Mouse (Mus musculus) CH12.LX (cell line): ENCODE results near the gene Hist1h3f. TPM values are rescaled to one million over a fixed set of nuclear protein-coding genes. Genes with fewer than 3 reads are reported as not detected.

Experiments used
- DNase-seq: peaks from one replicate; pipeline ENCODE4 v3.0.0-alpha.2; 2013; ENCODE audit errors: extremely low read depth
- H3K27ac ChIP-seq: 2 replicates; pipeline ENCODE4 v1.5.1; 2012; ENCODE audit warnings: low read depth, mild to moderate bottlenecking, control low read depth, moderate library complexity; ENCODE audit not compliant: insufficient read depth
- H3K27me3 ChIP-seq: replicated peaks from 2 replicates; pipeline ENCODE3; 2012; ENCODE audit warnings: inconsistent platforms
- H3K36me3 ChIP-seq, 2 experiments: replicated peaks in 1 of 2; 2 replicates each; pipeline versions ENCODE3 to v1.6.1; 2012; ENCODE audit warnings: inconsistent platforms in 1 of 2, low read length in 1 of 2, mild to moderate bottlenecking in 1 of 2, mixed read lengths in 1 of 2, moderate library complexity in 1 of 2; ENCODE audit not compliant: control insufficient read depth in 1 of 2, insufficient read depth in 1 of 2
- H3K4me1 ChIP-seq, 2 experiments: 2 replicates each; pipeline ENCODE4 v1.6.1; 2012; ENCODE audit warnings: inconsistent platforms in 1 of 2, moderate library complexity in 1 of 2; ENCODE audit not compliant: insufficient read depth in 2 of 2, control insufficient read depth in 1 of 2
- H3K4me2 ChIP-seq: 2 replicates; pipeline ENCODE4 v1.6.1; 2012; ENCODE audit warnings: low read depth, mild to moderate bottlenecking, control low read depth; ENCODE audit not compliant: poor library complexity, insufficient read depth, severe bottlenecking
- H3K4me3 ChIP-seq, 3 experiments: fragments of 150-350 bp in 1 of 3; sonication (generic) in 1 of 3; replicated peaks in 1 of 3; 2 replicates each; pipeline versions ENCODE3 to v1.5.1; 2011 to 2012; ENCODE audit warnings: low read depth in 2 of 3, low read length in 2 of 3, mild to moderate bottlenecking in 2 of 3, moderate library complexity in 2 of 3, control low read depth in 1 of 3, improper control_type of control experiment in 1 of 3, inconsistent platforms in 1 of 3, mixed read lengths in 1 of 3; ENCODE audit not compliant: poor library complexity in 1 of 3
- H3K79me2 ChIP-seq: replicated peaks from 2 replicates; pipeline ENCODE4 v1.6.1; 2012; ENCODE audit warnings: mild to moderate bottlenecking, moderate library complexity; ENCODE audit not compliant: control insufficient read depth, poor library complexity, insufficient read depth, severe bottlenecking; ENCODE audit errors: extremely low read depth
- H3K9ac ChIP-seq: 2 replicates; pipeline ENCODE4 v1.6.1; 2012; ENCODE audit warnings: low read depth, mild to moderate bottlenecking, control low read depth, moderate library complexity; ENCODE audit not compliant: insufficient read depth
- H3K9me3 ChIP-seq: replicated peaks from 2 replicates; pipeline ENCODE3; 2012; ENCODE audit warnings: low read length, inconsistent platforms, mixed read lengths
- CHD1 ChIP-seq: IDR thresholded peaks from 2 replicates; pipeline ENCODE4 v1.6.1; 2012; ENCODE audit warnings: low read depth, low read length, improper control_type of control experiment, inconsistent platforms
- E2F4 ChIP-seq: IDR thresholded peaks from 2 replicates; pipeline ENCODE4 v1.6.1; 2011; ENCODE audit warnings: low read depth, low read length, improper control_type of control experiment; ENCODE audit not compliant: insufficient replicate concordance
- ELF1 ChIP-seq: IDR thresholded peaks from 2 replicates; pipeline ENCODE4 v1.6.1; 2014; ENCODE audit warnings: low read depth, mild to moderate bottlenecking, inconsistent platforms, low read length, improper control_type of control experiment
- ETS1 ChIP-seq: conservative IDR thresholded peaks from 2 replicates; pipeline ENCODE4 v1.6.1; 2012; ENCODE audit warnings: low read depth, mild to moderate bottlenecking, inconsistent platforms, low read length, improper control_type of control experiment, moderate library complexity
- HCFC1 ChIP-seq: IDR thresholded peaks from 2 replicates; pipeline ENCODE4 v1.6.1; 2012; ENCODE audit warnings: low read depth, mild to moderate bottlenecking, inconsistent platforms, low read length, improper control_type of control experiment
- IRF4 ChIP-seq: IDR thresholded peaks from 2 replicates; pipeline ENCODE4 v1.6.1; 2014; ENCODE audit warnings: low read depth, mild to moderate bottlenecking, inconsistent platforms, low read length, improper control_type of control experiment
- KAT2A ChIP-seq: IDR thresholded peaks from 2 replicates; pipeline ENCODE4 v1.6.1; 2012; ENCODE audit warnings: low read length, improper control_type of control experiment, inconsistent platforms; ENCODE audit not compliant: insufficient replicate concordance
- MAFK ChIP-seq: IDR thresholded peaks from 2 replicates; pipeline ENCODE4 v1.6.1; 2011; ENCODE audit warnings: low read length, improper control_type of control experiment; ENCODE audit not compliant: insufficient replicate concordance
- MAZ ChIP-seq: IDR thresholded peaks from 2 replicates; pipeline ENCODE4 v1.6.1; 2012; ENCODE audit warnings: low read depth, mild to moderate bottlenecking, inconsistent platforms, low read length, improper control_type of control experiment, moderate library complexity
- MEF2A ChIP-seq: IDR thresholded peaks from 2 replicates; pipeline ENCODE4 v1.6.1; 2014; ENCODE audit warnings: low read depth, mild to moderate bottlenecking, inconsistent platforms, low read length, improper control_type of control experiment, borderline replicate concordance
- MYC ChIP-seq: IDR thresholded peaks from 2 replicates; pipeline ENCODE4 v1.6.1; 2011; ENCODE audit warnings: low read depth, mild to moderate bottlenecking, improper control_type of control experiment, low read length
- NRF1 ChIP-seq: IDR thresholded peaks from 2 replicates; pipeline ENCODE4 v1.6.1; 2014; ENCODE audit warnings: low read depth, mild to moderate bottlenecking, inconsistent platforms, low read length, improper control_type of control experiment, moderate library complexity
- RAD21 ChIP-seq: IDR thresholded peaks from 2 replicates; pipeline ENCODE4 v1.6.1; 2011; ENCODE audit warnings: low read depth, mild to moderate bottlenecking, low read length, improper control_type of control experiment, moderate library complexity
- SIN3A ChIP-seq: IDR thresholded peaks from 2 replicates; pipeline ENCODE4 v1.6.1; 2012; ENCODE audit warnings: low read length, improper control_type of control experiment, inconsistent platforms
- SMC3 ChIP-seq: IDR thresholded peaks from 2 replicates; pipeline ENCODE4 v1.6.1; 2011; ENCODE audit warnings: low read depth, low read length, improper control_type of control experiment
- TBP ChIP-seq: conservative IDR thresholded peaks from 2 replicates; pipeline ENCODE4 v1.6.1; 2011; ENCODE audit warnings: low read depth, low read length, improper control_type of control experiment
- ZNF384 ChIP-seq: IDR thresholded peaks from 2 replicates; pipeline ENCODE4 v1.6.1; 2012; ENCODE audit warnings: low read depth, low read length, improper control_type of control experiment, inconsistent platforms
- dilution Hi-C: fragments of 300-500 bp; cut with MboI; formaldehyde crosslinking; loops from 2 replicates; pipeline ENCODE4 v1.14.3; 2020; ENCODE audit warnings: low sequenced_read_pairs; ENCODE audit not compliant: extremely low pct_unique_long_range_greater_than_20kb, extremely low pct_ligation_motif_present
- in situ Hi-C: fragments of 300-500 bp; cut with MboI; formaldehyde crosslinking; loops from 3 replicates; pipeline ENCODE4 v1.14.3; 2019; ENCODE audit warnings: low sequenced_read_pairs, low pct_ligation_motif_present, low pct_unique_long_range_greater_than_20kb, mixed read lengths
- polyA plus RNA-seq: library from polyadenylated mRNA; unstranded; fragments of >175 nt; gene quantifications from 2 replicates; pipeline ENCODE4 v1.2.1, GENCODE M21; 2012; ENCODE audit warnings: low read depth; ENCODE audit not compliant: insufficient read length
- total RNA-seq, 2 experiments: library from RNA; depleted of rRNA; stranded (reverse); fragments of 300-350 nt in 1 of 2; fragments of >200 nt in 1 of 2; gene quantifications; 2 replicates each; pipeline ENCODE4 v1.2.3; 2012 to 2014

The Hist1h3f gene
- total and polyA plus RNA-seq, 3 experiments = 0.30 to 553 (median 8.0) TPM

DNA sequence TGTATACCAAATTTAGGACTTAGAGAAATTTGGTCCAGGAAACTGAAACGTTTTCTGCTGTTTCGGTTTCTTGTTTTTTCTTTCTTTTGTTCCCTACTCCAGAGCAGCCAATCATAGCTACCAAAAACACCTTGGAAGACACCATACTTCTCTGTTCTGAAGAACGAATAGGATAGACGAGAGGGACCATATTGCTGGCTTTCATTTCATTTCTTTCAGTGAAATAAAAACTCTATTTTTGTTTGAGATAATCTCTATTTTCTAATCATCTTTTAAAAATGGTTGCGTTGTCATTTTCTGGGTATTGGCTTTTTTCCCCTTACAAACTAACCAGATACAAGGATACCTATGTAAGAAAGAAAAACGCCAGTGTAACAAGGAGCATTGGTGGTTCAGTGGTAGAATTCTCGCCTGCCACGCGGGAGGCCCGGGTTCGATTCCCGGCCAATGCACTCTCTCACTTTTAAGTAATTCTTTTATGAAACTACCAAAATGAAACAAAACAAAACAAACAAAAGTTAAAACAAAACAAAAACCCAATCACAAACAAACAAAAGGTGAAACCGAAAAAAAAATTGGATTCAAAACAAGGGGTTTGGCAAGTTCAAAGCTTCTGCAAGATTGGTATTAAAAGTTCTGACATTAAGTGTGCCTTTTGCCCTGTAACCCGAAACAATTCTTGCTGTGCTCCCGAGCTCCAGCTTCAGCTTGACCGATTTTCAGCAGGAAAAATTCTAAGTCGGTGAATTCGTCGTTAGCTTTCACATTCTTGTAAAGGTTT is 26.8 kb upstream of the Hist1h3f start:
- Histone ChIP-seq H3K36me3 (no peaks in the 10 kb centered on the region), H3K79me2 (no peaks in the 10 kb centered on the region), H3K4me1 (peaks cover 3 to 31% of the 10 kb centered on the region in 2 experiments; a peak in 3 of 4 replicates), H3K27me3 (no peaks in the 10 kb centered on the region), H3K9me3 (no peaks in the 10 kb centered on the region), H3K27ac (peak overlapping the region; percentile 42; the same call in 1 of the 2 replicates), H3K4me3 (peak overlapping the region; percentile 53 to 65 (median 64)), H3K4me2 (peak overlapping the region; percentile 80), H3K9ac (peak overlapping the region; percentile 14; the same call in 1 of the 2 replicates)
- peak; percentile 69 for DNase-seq
- TF ChIP-seq RAD21 (no peak), TBP (peak; percentile 99), E2F4 (no peak; the same call in 1 of the 2 replicates), CHD1 (peak; percentile 89; the same call in 1 of the 2 replicates), MAFK (peak; percentile 96), MEF2A (no peak), ELF1 (peak; percentile 95), ZNF384 (peak; percentile 24; the same call in 1 of the 2 replicates), ETS1 (no peak), HCFC1 (no peak), MYC (no peak), SIN3A (0 out of 2 replicates have a peak, but pooled peaks have one; percentile 52), MAZ (no peak), NRF1 (peak; percentile 46; the same call in 1 of the 2 replicates), SMC3 (no peak), IRF4 (0 out of 2 replicates have a peak, but pooled peaks have one; percentile 27), KAT2A (peak; percentile 79; the same call in 1 of the 2 replicates)
- in situ Hi-C loops = loop anchor here (25.0 kb wide), 1 partner anchor 1580 kb away; the partner anchor contains the start of gene Zfp184
- dilution Hi-C loops = no loop called here
